Mouse (Mus musculus): Measurements from ENCODE around the gene Gm10799.
"Not testable (repeated sequence)": the region's sequence is repeated elsewhere in the genome, so short reads cannot be mapped to it uniquely, and the experiment has no call there.

The Gm10799 gene

GRCm38 (mm10) chr2:104065526-104065925 lies 2.8 kb downstream of the Gm10799 start, which contains the start of gene Gm10912:
Gm10912 (plus strand) TSS chr2:104065826.
- not testable (repeated sequence) for DNase-seq (ENCODE audit: low spot score)

- DNase-seq (ENCODE audit: low spot score) = no peak
These were observed 4.2 kb downstream of the Gm10799 start for GRCm38 (mm10) chr2:104064152-104064551.

GRCm38 (mm10) chr2:104062665-104063064 lies 5.7 kb downstream of the Gm10799 start:
- no peak for DNase-seq (ENCODE audit: low spot score)

GRCm38 (mm10) chr2:104060996-104061395 lies 7.4 kb downstream of the Gm10799 start:
- DNase-seq (ENCODE audit: low spot score) = no peak

- DNase-seq (ENCODE audit: low spot score) = no peak
These were observed 8.6 kb downstream of the Gm10799 start for GRCm38 (mm10) chr2:104059786-104060185.

- DNase-seq (ENCODE audit: low spot score) = no peak
These were observed 9.4 kb downstream of the Gm10799 start for GRCm38 (mm10) chr2:104058954-104059353.

GRCm38 (mm10) chr2:104058381-104058780 lies 10.0 kb downstream of the Gm10799 start:
- DNase-seq (ENCODE audit: low spot score) = no peak

GRCm38 (mm10) chr2:104044479-104045080 lies 23.8 kb downstream of the Gm10799 start:
- no peak for DNase-seq (ENCODE audit: low spot score)

GRCm38 (mm10) chr2:104043624-104044478 lies 24.5 kb downstream of the Gm10799 start:
- peak; percentile 28 for DNase-seq (ENCODE audit: low spot score)

GRCm38 (mm10) chr2:104042766-104043165 lies 25.6 kb downstream of the Gm10799 start:
- DNase-seq (ENCODE audit: low spot score) = no peak

- DNase-seq (ENCODE audit: low spot score) = no peak
These were observed 26.7 kb downstream of the Gm10799 start for GRCm38 (mm10) chr2:104041632-104042031.

GRCm38 (mm10) chr2:104038236-104038635 lies 30.1 kb downstream of the Gm10799 start:
- DNase-seq (ENCODE audit: low spot score) = no peak

GRCm38 (mm10) chr2:104036316-104036715 lies 32.0 kb downstream of the Gm10799 start:
- no peak for DNase-seq (ENCODE audit: low spot score)

GRCm38 (mm10) chr2:104035595-104035994 lies 32.8 kb downstream of the Gm10799 start:
- DNase-seq (ENCODE audit: low spot score) = no peak

- DNase-seq (ENCODE audit: low spot score) = peak; percentile 87
These were observed 33.4 kb downstream of the Gm10799 start for GRCm38 (mm10) chr2:104034832-104035472.

GRCm38 (mm10) chr2:104032056-104032455 lies 36.3 kb downstream of the Gm10799 start:
- no peak for DNase-seq (ENCODE audit: low spot score)

- no peak for DNase-seq (ENCODE audit: low spot score)
These were observed 38.0 kb downstream of the Gm10799 start for GRCm38 (mm10) chr2:104030381-104030780.

- DNase-seq (ENCODE audit: low spot score) = no peak
These were observed 39.3 kb downstream of the Gm10799 start for GRCm38 (mm10) chr2:104029074-104029473.

- peak; percentile 39 for DNase-seq (ENCODE audit: low spot score)
These were observed 40.1 kb downstream of the Gm10799 start, which contains the start of gene 4931422A03Rik for GRCm38 (mm10) chr2:104028139-104028723. 4931422A03Rik (minus strand) TSS chr2:104028361.

GRCm38 (mm10) chr2:104027458-104028138 lies 40.8 kb downstream of the Gm10799 start, which contains the start of gene Fbxo3:
Fbxo3 (plus strand) TSS chr2:104027721.
- peak; percentile 83 for DNase-seq (ENCODE audit: low spot score)

- no peak for DNase-seq (ENCODE audit: low spot score)
These were observed 43.7 kb downstream of the Gm10799 start for GRCm38 (mm10) chr2:104024656-104025055.

- DNase-seq (ENCODE audit: low spot score) = no peak
These were observed 45.3 kb downstream of the Gm10799 start for GRCm38 (mm10) chr2:104023096-104023495.
